Mouse (Mus musculus) CH12.LX (cell line): ENCODE measurements around the gene Hdac11. TPM values are rescaled to one million over a fixed set of nuclear protein-coding genes. Genes with fewer than 3 reads are reported as not detected.

Experiments
- DNase-seq: peaks from one replicate; pipeline ENCODE4 v3.0.0-alpha.2; 2013; ENCODE audit errors: extremely low read depth
- H3K27ac ChIP-seq: 2 replicates; pipeline ENCODE4 v1.5.1; 2012; ENCODE audit warnings: low read depth, mild to moderate bottlenecking, control low read depth, moderate library complexity; ENCODE audit not compliant: insufficient read depth
- H3K27me3 ChIP-seq: replicated peaks from 2 replicates; pipeline ENCODE3; 2012; ENCODE audit warnings: inconsistent platforms
- H3K36me3 ChIP-seq, 2 experiments: replicated peaks in 1 of 2; 2 replicates each; pipeline versions ENCODE3 to v1.6.1; 2012; ENCODE audit warnings: inconsistent platforms in 1 of 2, low read length in 1 of 2, mild to moderate bottlenecking in 1 of 2, mixed read lengths in 1 of 2, moderate library complexity in 1 of 2; ENCODE audit not compliant: control insufficient read depth in 1 of 2, insufficient read depth in 1 of 2
- H3K4me1 ChIP-seq, 2 experiments: 2 replicates each; pipeline ENCODE4 v1.6.1; 2012; ENCODE audit warnings: inconsistent platforms in 1 of 2, moderate library complexity in 1 of 2; ENCODE audit not compliant: insufficient read depth in 2 of 2, control insufficient read depth in 1 of 2
- H3K4me2 ChIP-seq: 2 replicates; pipeline ENCODE4 v1.6.1; 2012; ENCODE audit warnings: low read depth, mild to moderate bottlenecking, control low read depth; ENCODE audit not compliant: poor library complexity, insufficient read depth, severe bottlenecking
- H3K4me3 ChIP-seq, 3 experiments: fragments of 150-350 bp in 1 of 3; sonication (generic) in 1 of 3; replicated peaks in 1 of 3; 2 replicates each; pipeline versions ENCODE3 to v1.5.1; 2011 to 2012; ENCODE audit warnings: low read depth in 2 of 3, low read length in 2 of 3, mild to moderate bottlenecking in 2 of 3, moderate library complexity in 2 of 3, control low read depth in 1 of 3, improper control_type of control experiment in 1 of 3, inconsistent platforms in 1 of 3, mixed read lengths in 1 of 3; ENCODE audit not compliant: poor library complexity in 1 of 3
- H3K79me2 ChIP-seq: replicated peaks from 2 replicates; pipeline ENCODE4 v1.6.1; 2012; ENCODE audit warnings: mild to moderate bottlenecking, moderate library complexity; ENCODE audit not compliant: control insufficient read depth, poor library complexity, insufficient read depth, severe bottlenecking; ENCODE audit errors: extremely low read depth
- H3K9ac ChIP-seq: 2 replicates; pipeline ENCODE4 v1.6.1; 2012; ENCODE audit warnings: low read depth, mild to moderate bottlenecking, control low read depth, moderate library complexity; ENCODE audit not compliant: insufficient read depth
- H3K9me3 ChIP-seq: replicated peaks from 2 replicates; pipeline ENCODE3; 2012; ENCODE audit warnings: low read length, inconsistent platforms, mixed read lengths
- BHLHE40 ChIP-seq: IDR thresholded peaks from 2 replicates; pipeline ENCODE4 v1.6.1; 2011; ENCODE audit warnings: mild to moderate bottlenecking, low read depth, low read length, improper control_type of control experiment
- CHD2 ChIP-seq: IDR thresholded peaks from 2 replicates; pipeline ENCODE4 v1.6.1; 2011; ENCODE audit warnings: low read length, improper control_type of control experiment
- HCFC1 ChIP-seq: IDR thresholded peaks from 2 replicates; pipeline ENCODE4 v1.6.1; 2012; ENCODE audit warnings: low read depth, mild to moderate bottlenecking, inconsistent platforms, low read length, improper control_type of control experiment
- JUND ChIP-seq: conservative IDR thresholded peaks from 2 replicates; pipeline ENCODE4 v1.6.1; 2011; ENCODE audit warnings: low read depth, low read length, improper control_type of control experiment
- KAT2A ChIP-seq: IDR thresholded peaks from 2 replicates; pipeline ENCODE4 v1.6.1; 2012; ENCODE audit warnings: low read length, improper control_type of control experiment, inconsistent platforms; ENCODE audit not compliant: insufficient replicate concordance
- MAX ChIP-seq: IDR thresholded peaks from 2 replicates; pipeline ENCODE4 v1.6.1; 2011; ENCODE audit warnings: low read length, improper control_type of control experiment
- MAZ ChIP-seq: IDR thresholded peaks from 2 replicates; pipeline ENCODE4 v1.6.1; 2012; ENCODE audit warnings: low read depth, mild to moderate bottlenecking, inconsistent platforms, low read length, improper control_type of control experiment, moderate library complexity
- MEF2A ChIP-seq: IDR thresholded peaks from 2 replicates; pipeline ENCODE4 v1.6.1; 2014; ENCODE audit warnings: low read depth, mild to moderate bottlenecking, inconsistent platforms, low read length, improper control_type of control experiment, borderline replicate concordance
- NRF1 ChIP-seq: IDR thresholded peaks from 2 replicates; pipeline ENCODE4 v1.6.1; 2014; ENCODE audit warnings: low read depth, mild to moderate bottlenecking, inconsistent platforms, low read length, improper control_type of control experiment, moderate library complexity
- PAX5 ChIP-seq: IDR thresholded peaks from 2 replicates; pipeline ENCODE4 v1.6.1; 2012; ENCODE audit warnings: low read length, inconsistent platforms, mixed read lengths
- SIN3A ChIP-seq: IDR thresholded peaks from 2 replicates; pipeline ENCODE4 v1.6.1; 2012; ENCODE audit warnings: low read length, improper control_type of control experiment, inconsistent platforms
- SMC3 ChIP-seq: IDR thresholded peaks from 2 replicates; pipeline ENCODE4 v1.6.1; 2011; ENCODE audit warnings: low read depth, low read length, improper control_type of control experiment
- TCF12 ChIP-seq: IDR thresholded peaks from 2 replicates; pipeline ENCODE4 v1.6.1; 2014; ENCODE audit warnings: low read depth, mild to moderate bottlenecking, inconsistent platforms, low read length, improper control_type of control experiment
- UBTF ChIP-seq: IDR thresholded peaks from 2 replicates; pipeline ENCODE4 v1.6.1; 2012; ENCODE audit warnings: low read depth, mild to moderate bottlenecking, inconsistent platforms, low read length, improper control_type of control experiment, moderate library complexity
- USF1 ChIP-seq: IDR thresholded peaks from 2 replicates; pipeline ENCODE4 v1.6.1; 2014; ENCODE audit warnings: low read depth, mild to moderate bottlenecking, inconsistent platforms, low read length, improper control_type of control experiment
- ZC3H11A ChIP-seq: IDR thresholded peaks from 2 replicates; pipeline ENCODE4 v1.6.1; 2012; ENCODE audit warnings: low read depth, mild to moderate bottlenecking, inconsistent platforms, low read length, improper control_type of control experiment
- ZMIZ1 ChIP-seq: IDR thresholded peaks from 2 replicates; pipeline ENCODE4 v1.6.1; 2012; ENCODE audit warnings: low read depth, mild to moderate bottlenecking, inconsistent platforms, low read length, improper control_type of control experiment
- dilution Hi-C: fragments of 300-500 bp; cut with MboI; formaldehyde crosslinking; loops from 2 replicates; pipeline ENCODE4 v1.14.3; 2020; ENCODE audit warnings: low sequenced_read_pairs; ENCODE audit not compliant: extremely low pct_unique_long_range_greater_than_20kb, extremely low pct_ligation_motif_present
- in situ Hi-C: fragments of 300-500 bp; cut with MboI; formaldehyde crosslinking; loops from 3 replicates; pipeline ENCODE4 v1.14.3; 2019; ENCODE audit warnings: low sequenced_read_pairs, low pct_ligation_motif_present, low pct_unique_long_range_greater_than_20kb, mixed read lengths
- polyA plus RNA-seq: library from polyadenylated mRNA; unstranded; fragments of >175 nt; gene quantifications from 2 replicates; pipeline ENCODE4 v1.2.1, GENCODE M21; 2012; ENCODE audit warnings: low read depth; ENCODE audit not compliant: insufficient read length
- total RNA-seq, 2 experiments: library from RNA; depleted of rRNA; stranded (reverse); fragments of 300-350 nt in 1 of 2; fragments of >200 nt in 1 of 2; gene quantifications; 2 replicates each; pipeline ENCODE4 v1.2.3; 2012 to 2014

Gene Hdac11
- total and polyA plus RNA-seq, 3 experiments = 0.53 to 2.1 TPM; not detected in 1

DNA sequence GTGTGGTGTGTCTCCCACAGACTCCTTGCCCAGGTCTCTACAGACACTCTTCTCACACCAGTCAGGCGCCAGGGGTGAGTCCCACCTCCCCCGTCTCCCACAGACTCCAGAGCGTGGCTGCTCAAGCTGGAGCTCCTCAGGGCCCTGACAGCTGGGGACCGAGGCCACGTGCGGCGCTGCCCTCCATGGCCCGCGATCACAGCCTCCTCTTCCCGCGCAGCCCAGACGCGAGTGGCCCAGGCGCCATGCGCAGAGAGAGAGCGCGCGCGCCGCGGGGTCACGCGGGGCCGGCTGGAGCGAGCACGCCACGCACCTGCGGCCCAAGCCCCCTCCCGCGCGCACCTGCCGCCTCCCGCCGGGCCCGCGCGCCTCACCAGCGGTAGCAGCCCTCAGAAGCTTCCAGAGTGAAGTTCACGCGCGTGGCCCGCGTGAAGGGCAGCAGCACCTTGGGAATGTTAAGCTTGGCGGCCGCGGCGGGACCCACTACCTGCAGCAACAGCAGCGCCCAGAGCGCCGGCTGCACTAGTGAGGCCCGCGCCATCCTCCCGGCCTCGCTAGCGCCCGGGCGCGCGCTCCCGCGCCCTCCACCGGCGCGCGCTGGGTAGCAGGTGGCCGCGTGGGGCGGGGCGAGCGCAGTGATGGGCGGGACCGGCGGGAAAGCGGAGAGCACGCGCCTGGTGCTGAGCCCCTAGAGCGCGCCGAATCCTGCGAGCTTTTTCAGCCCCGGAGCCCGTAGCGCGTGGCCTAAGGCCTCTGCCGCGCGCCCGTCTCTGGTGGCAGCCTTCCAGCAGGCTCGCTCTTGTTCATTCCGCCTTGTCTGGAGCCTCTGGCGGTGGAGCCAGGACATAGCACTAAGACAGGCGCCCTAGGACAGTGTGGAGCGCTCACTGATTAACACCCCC, 40.0 kb upstream of the Hdac11 start, which contains the start of gene Nup210 (continued):
- TF ChIP-seq MAX = peak; percentile 84

DNA sequence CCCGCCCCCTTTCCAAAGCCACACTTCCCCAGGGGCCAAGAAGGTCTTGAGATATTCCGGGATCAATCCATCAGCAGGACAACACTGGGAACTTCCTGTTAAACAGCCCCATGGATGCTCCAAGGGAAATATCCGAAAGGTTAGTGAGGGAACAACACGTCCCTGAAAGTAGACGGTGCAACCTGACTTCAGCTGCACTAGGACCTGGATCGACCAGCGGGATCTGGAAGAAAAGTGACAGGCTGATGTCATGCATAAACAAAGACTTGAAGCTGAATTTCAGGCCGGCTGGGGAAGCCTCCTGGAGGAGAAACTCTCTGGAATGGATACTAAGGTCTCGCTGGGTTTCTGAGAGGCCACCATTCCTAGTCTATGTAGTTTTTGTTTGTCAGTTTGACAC, 39.3 kb upstream of the Hdac11 start:
- H3K36me3 ChIP-seq = peaks cover 0 to 8% of the 10 kb centered on the region in 2 experiments
- peak overlapping the region; percentile 30 for H3K9ac ChIP-seq
- peak overlapping the region; percentile 47 to 90 (median 84) for H3K4me3 ChIP-seq
- dilution Hi-C loops = no loop called here
- H3K4me2 ChIP-seq = peak overlapping the region; percentile 88
- peaks cover 10% of the 10 kb centered on the region for H3K9me3 ChIP-seq
- H3K79me2 ChIP-seq = peaks cover 41% of the 10 kb centered on the region
- no peak for DNase-seq
- TF ChIP-seq ZC3H11A = no peak
- peak; percentile 39; the same call in 1 of the 2 replicates for TF ChIP-seq MAZ
- H3K27ac ChIP-seq = no peak overlapping the region
- H3K4me1 ChIP-seq = peaks cover 6 to 40% of the 10 kb centered on the region in 2 experiments
- in situ Hi-C loops = no loop called here
- H3K27me3 ChIP-seq = no peaks in the 10 kb centered on the region

- in situ Hi-C loops = no loop called here
- no peak overlapping the region for H3K4me3 ChIP-seq
- no peaks in the 10 kb centered on the region for H3K36me3 ChIP-seq
- no peaks in the 10 kb centered on the region for H3K27me3 ChIP-seq
- H3K27ac ChIP-seq = no peak overlapping the region
- H3K79me2 ChIP-seq = peaks cover 27% of the 10 kb centered on the region
- no peak for DNase-seq
- TF ChIP-seq SMC3 (no peak), NRF1 (no peak), MEF2A (no peak), TCF12 (no peak), ZMIZ1 (no peak), UBTF (no peak), CHD2 (no peak), USF1 (no peak), BHLHE40 (no peak), SIN3A (no peak), JUND (no peak), HCFC1 (no peak), KAT2A (no peak), PAX5 (no peak)
- H3K4me1 ChIP-seq = peaks cover 7 to 45% of the 10 kb centered on the region in 2 experiments
- H3K4me2 ChIP-seq = no peak overlapping the region
- dilution Hi-C loops = no loop called here
- H3K9me3 ChIP-seq = peaks cover 8% of the 10 kb centered on the region
- no peak overlapping the region for H3K9ac ChIP-seq
Measured at GRCm38 (mm10) chr6:91118526-91118925, 37.9 kb upstream of the Hdac11 start.
